Comparison of ENCODE assay signal across 8 mouse cellular contexts in the genomic region with DNA sequence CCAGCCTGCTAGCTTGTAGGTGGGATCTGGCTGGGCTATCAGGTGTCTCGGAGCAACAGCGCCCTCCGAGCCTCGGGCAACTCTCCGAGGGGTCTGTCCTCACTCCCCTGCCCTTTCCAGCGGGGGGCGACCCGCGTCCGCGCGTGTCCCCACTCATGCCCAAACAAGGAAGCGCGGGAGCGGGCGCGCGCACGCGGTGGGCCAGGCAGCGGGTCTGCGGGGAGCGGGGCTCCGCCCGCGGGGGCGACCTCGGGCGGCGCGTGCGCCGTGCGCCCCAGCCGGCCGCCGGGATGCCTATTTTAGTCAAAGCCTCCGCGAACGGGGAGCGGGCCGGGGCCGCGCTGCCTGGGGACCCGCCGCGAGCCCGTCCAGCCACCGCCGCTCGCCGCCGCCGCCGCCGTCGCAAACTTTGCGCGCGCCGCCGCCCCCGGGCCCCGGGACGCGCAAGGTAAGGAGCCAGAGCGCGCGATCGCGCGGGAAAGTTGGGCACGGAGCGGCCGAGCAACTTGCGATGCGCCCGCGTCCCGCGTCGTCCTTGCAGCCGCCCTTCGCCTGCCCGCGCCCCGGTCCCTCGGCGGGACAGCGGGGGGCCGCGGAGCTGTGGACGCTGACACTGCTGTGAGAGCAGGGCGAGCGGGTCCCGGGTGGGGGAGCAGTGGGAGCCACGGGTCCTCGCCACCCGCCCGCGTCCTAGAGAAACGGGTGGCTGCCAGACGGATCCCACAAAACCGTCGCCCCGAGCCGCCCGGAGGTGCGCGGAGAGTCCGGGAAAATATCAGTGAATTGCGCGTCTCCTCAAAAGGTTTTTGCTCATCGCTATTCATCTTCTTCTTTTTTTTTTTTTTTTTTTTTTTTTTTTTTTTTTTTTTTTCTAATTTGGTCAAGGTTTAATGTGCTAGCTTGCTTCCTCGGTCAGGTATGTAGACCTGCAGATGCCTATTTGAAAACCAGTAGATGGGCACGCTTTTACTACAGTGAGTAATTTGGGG. TPM values are rescaled to one million over a fixed set of nuclear protein-coding genes. Genes with fewer than 3 reads are reported as not detected.
A peak's percentile ranks its signal among the peaks of the same experiment; 100 is the strongest.
DNase-seq lines count a peak whose midpoint lies in the region; ATAC-seq and TF ChIP-seq lines count a peak whose summit lies in the region.

A gene (plus strand): TSS at position 339 of the 989 bp plus-strand sequence.

- DNase-seq in adrenal gland, postnatal 10 days, result peak; percentile 22
- no peak for DNase-seq in adrenal gland, postnatal 4 days (ENCODE audit: low spot score in 2 of 2)
- DNase-seq in Patski (ENCODE audit: low read depth, low spot score), result no peak
- peak; percentile 57 for DNase-seq in forelimb bud, embryonic 11.5 days (ENCODE audit: low read depth, low spot score)
- peak; percentile 74 for DNase-seq in hindbrain, embryonic 10.5 days (ENCODE audit: low spot score)
- DNase-seq in urinary bladder, postnatal 4 days (ENCODE audit: low spot score in 2 of 2), result peak; percentile 47 to 66

- H3K4me2 ChIP-seq in limb, embryonic 12.5 days, result peak within 1 kb of the TSS; percentile 73
- peak within 1 kb of the TSS; percentile 75 for H3K4me2 ChIP-seq in neural tube, embryonic 15.5 days

- POLR2A ChIA-PET in Patski (lab: Charles Lee), result interaction anchor here (0.6 to 1.5 kb wide), 3 partner anchors 8 to 121 kb away, joined by 3 to 4 read pairs (median 4); no protein-coding TSS in a partner anchor

- H3K4me1 ChIP-seq in hindbrain, embryonic 10.5 days (replicated peaks), result peaks cover 3% of the 10 kb centered on the region; the same call in 1 of the 2 replicates
- H3K4me1 ChIP-seq in limb, embryonic 12.5 days (replicated peaks), result peaks cover 7% of the 10 kb centered on the region; the same call in 1 of the 2 replicates
- H3K4me1 ChIP-seq in neural tube, embryonic 15.5 days, result peaks cover 7% of the 10 kb centered on the region; the same call in 1 of the 2 replicates

- H3K27me3 ChIP-seq in Patski, result peaks cover 14% of the 10 kb centered on the region
- H3K27me3 ChIP-seq in hindbrain, embryonic 10.5 days (ENCODE audit: insufficient read depth, poor library complexity, severe bottlenecking), result peaks cover 39% of the 10 kb centered on the region
- H3K27me3 ChIP-seq in limb, embryonic 12.5 days, result peaks cover 9% of the 10 kb centered on the region
- peaks cover 13% of the 10 kb centered on the region; the same call in 1 of the 2 replicates for H3K27me3 ChIP-seq in neural tube, embryonic 15.5 days (replicated peaks)

- WGBS in hindbrain, embryonic 10.5 days, result 1% methylated on average over 116 of the region's 116 CpGs
- WGBS in limb, embryonic 12.5 days, result 1% methylated on average over 71 of the region's 116 CpGs
- WGBS in neural tube, embryonic 15.5 days, result under 1% methylated on average over 111 of the region's 116 CpGs

- peak; percentile 54 for ATAC-seq in Patski
- peak; percentile 72; the same call in 1 of the 2 replicates for ATAC-seq in limb, embryonic 12.5 days (ENCODE audit: insufficient number of reproducible peaks, insufficient read depth, low FRiP score, low TSS enrichment, low read depth)
- ATAC-seq in neural tube, embryonic 15.5 days (ENCODE audit: low FRiP score), result peak; percentile 83

- TF ChIP-seq CTCF in Patski (IDR thresholded peaks at IDR 0.05), result no peak

- H3K9me3 ChIP-seq in hindbrain, embryonic 10.5 days, result no peaks in the 10 kb centered on the region
- no peaks in the 10 kb centered on the region for H3K9me3 ChIP-seq in limb, embryonic 12.5 days
- H3K9me3 ChIP-seq in neural tube, embryonic 15.5 days (replicated peaks), result no peaks in the 10 kb centered on the region

- CTCF ChIA-PET in Patski (lab: Charles Lee), result no interaction called here

- in situ Hi-C loops in Patski (cut with MboI; ENCODE audit: low pct_unique_long_range_greater_than_20kb), result no loop called here

- no peaks in the 10 kb centered on the region for H3K36me3 ChIP-seq in hindbrain, embryonic 10.5 days
- H3K36me3 ChIP-seq in limb, embryonic 12.5 days, result no peaks in the 10 kb centered on the region; the same call in 1 of the 2 replicates
- H3K36me3 ChIP-seq in neural tube, embryonic 15.5 days, result no peaks in the 10 kb centered on the region

- H3K9ac ChIP-seq in limb, embryonic 12.5 days (replicated peaks), result peak within 1 kb of the TSS; percentile 83
- H3K9ac ChIP-seq in neural tube, embryonic 15.5 days (replicated peaks), result peak within 1 kb of the TSS; percentile 50

- peak within 1 kb of the TSS; percentile 86 for H3K27ac ChIP-seq in hindbrain, embryonic 10.5 days
- H3K27ac ChIP-seq in limb, embryonic 12.5 days, result 0 out of 2 replicates have a peak within 1 kb of the TSS, but pooled peaks have one; percentile 29
- H3K27ac ChIP-seq in neural tube, embryonic 15.5 days (replicated peaks), result no peak within 1 kb of the TSS; the same call in 1 of the 2 replicates

- H3K4me3 ChIP-seq in hindbrain, embryonic 10.5 days, result peak within 1 kb of the TSS; percentile 78
- H3K4me3 ChIP-seq in limb, embryonic 12.5 days (replicated peaks), result peak within 1 kb of the TSS; percentile 75
- peak within 1 kb of the TSS; percentile 68 for H3K4me3 ChIP-seq in neural tube, embryonic 15.5 days (replicated peaks)

RNA-seq across cellular contexts. Expression of the gene that starts here (rescaled TPM):
- total RNA-seq in adrenal gland, postnatal 10 days (2021), result 1 to 10 TPM in 1 of 2 experiments, under 1 TPM in 1; 0.96 to 3.9 TPM
- total RNA-seq in adrenal gland, postnatal 4 days (2021), result 1 to 10 TPM; 1.2 to 1.8 TPM
- 12.5 TPM for polyA plus RNA-seq in Patski (2021)
- 1.8 and 2.5 TPM in 2 replicates for polyA plus RNA-seq in hindbrain, embryonic 10.5 days (2016; fragmentation: Nextera tagmentation; extraction: Ambion mirVana)
- 10.8 and 11.6 TPM in 2 replicates for polyA plus RNA-seq in limb, embryonic 12.5 days (2016; fragmentation: Nextera tagmentation; extraction: Ambion mirVana)
- 3.0 and 3.3 TPM in 2 replicates for polyA plus RNA-seq in neural tube, embryonic 15.5 days (2015; fragmentation: Nextera tagmentation; extraction: Ambion mirVana)

Comparison
In these comparisons a context has a peak if more than half of its experiments do, and no peak if none do; other contexts are left out.
1. DNase-seq: peak in adrenal gland, postnatal 10 days (single experiment), forelimb bud, embryonic 11.5 days (single experiment), hindbrain, embryonic 10.5 days (single experiment) and urinary bladder, postnatal 4 days (2 of 2); none in adrenal gland, postnatal 4 days (0 of 2) and Patski (single experiment).
2. Peak in every context shown above with its lines, with median percentiles within 50 percentile points of each other: ATAC-seq and H3K4me3 ChIP-seq.